Mouse (Mus musculus) lung, embryonic 16.5 days (tissue): ENCODE measurements around the gene Btbd35f2. TPM values are rescaled to one million over a fixed set of nuclear protein-coding genes. Genes with fewer than 3 reads are reported as not detected.
"Not testable (repeated sequence)": the region's sequence is repeated elsewhere in the genome, so short reads cannot be mapped to it uniquely, and the experiment has no call there.

Experiments used
- ATAC-seq: fragments of 200-750 bp; cut with Nextera tagmentation; 2 replicates; pipeline ENCODE4 v1.8.0; 2017; ENCODE audit warnings: low read depth, mild to moderate bottlenecking, moderate library complexity
- H3K27ac ChIP-seq: fragments of 300-500 bp; sonication (generic); 2 replicates; pipeline ENCODE4 v1.5.1; 2014; ENCODE audit warnings: mild to moderate bottlenecking, control low read depth, low read length
- H3K27me3 ChIP-seq: fragments of 300-500 bp; sonication (generic); 2 replicates; pipeline ENCODE4 v1.6.1; 2014; ENCODE audit warnings: low read depth, low read length, mixed read lengths; ENCODE audit not compliant: control insufficient read depth, insufficient read depth
- H3K36me3 ChIP-seq: fragments of 300-500 bp; sonication (generic); 2 replicates; pipeline ENCODE4 v1.6.1; 2014; ENCODE audit warnings: low read length; ENCODE audit not compliant: control insufficient read depth, insufficient read depth
- H3K4me1 ChIP-seq: fragments of 300-500 bp; sonication (generic); replicated peaks from 2 replicates; pipeline ENCODE4 v1.6.1; 2014; ENCODE audit warnings: low read length, mixed read lengths; ENCODE audit not compliant: control insufficient read depth, insufficient read depth
- H3K4me2 ChIP-seq: fragments of 300-500 bp; sonication (generic); 2 replicates; pipeline ENCODE4 v1.6.1; 2014; ENCODE audit warnings: low read depth, low read length, control low read depth
- H3K4me3 ChIP-seq: fragments of 300-500 bp; sonication (generic); 2 replicates; pipeline ENCODE4 v1.5.1; 2014; ENCODE audit warnings: mild to moderate bottlenecking, low read length, control low read depth
- H3K9ac ChIP-seq: fragments of 300-500 bp; sonication (generic); 2 replicates; pipeline ENCODE4 v1.6.1; 2014; ENCODE audit warnings: low read length, control low read depth
- H3K9me3 ChIP-seq: fragments of 300-500 bp; sonication (generic); 2 replicates; pipeline ENCODE4 v1.6.1; 2016; ENCODE audit warnings: low read length; ENCODE audit not compliant: control insufficient read depth
- WGBS: fragments of 180-500 bp; shearing (Covaris S2); extraction: QIAGEN DNeasy Blood & Tissue Kit; methylation state at CpG from one replicate; pipeline ENCODE4 v1.1.7; 2014; 5-methylcytosine and 5-hydroxymethylcytosine counted together
- polyA plus RNA-seq: library from polyadenylated mRNA; unstranded; fragments of >200 nt; fragmentation: Nextera tagmentation; extraction: Ambion mirVana; gene quantifications from 2 replicates; pipeline ENCODE4 v1.2.1, GENCODE M21; 2015

The Btbd35f2 gene
- not detected in 2 replicates for polyA plus RNA-seq

GRCm38 (mm10) chrX:32278094-32278493 lies at the start of gene Btbd35f2:
Gene Btbd35f2, plus strand, starts transcription at chrX:32278394.
- H3K4me2 ChIP-seq, H3K27ac ChIP-seq, H3K4me3 ChIP-seq, H3K4me1 ChIP-seq, H3K9ac ChIP-seq, H3K9me3 ChIP-seq, H3K27me3 ChIP-seq, ATAC-seq, H3K36me3 ChIP-seq: not testable (repeated sequence)
- WGBS = no CpG with 5 or more reads among the region's 3 CpGs

Other genes with a start within 250 kb of the Btbd35f2 start
- gene Btbd35f22, start 230.6 kb upstream of the Btbd35f2 start, polyA plus RNA-seq = not detected in 2 replicates